Mouse (Mus musculus) liver, postnatal 0 days (tissue): ENCODE data around the gene Lrfn4.

Experiments
- CTCF ChIP-seq: sonication (generic); IDR thresholded peaks from 2 replicates; pipeline ENCODE4 v1.5.1; 2016; ENCODE audit warnings: antibody characterized with exemption, low read depth
- EP300 ChIP-seq: IDR thresholded peaks from 2 replicates; pipeline ENCODE4 v1.6.1; 2016; ENCODE audit warnings: antibody characterized with exemption, low read depth, mild to moderate bottlenecking

- no peak for TF ChIP-seq CTCF
- TF ChIP-seq EP300: no peak
These were observed 7.3 kb upstream of the Lrfn4 start for GRCm38 (mm10) chr19:4622780-4623179.
